Mouse (Mus musculus): ENCODE measurements around the gene Spink2.
"Not testable (repeated sequence)": the region's sequence is repeated elsewhere in the genome, so short reads cannot be mapped to it uniquely, and the experiment has no call there.

The Spink2 gene

GRCm38 (mm10) chr5:77200695-77201094, 10.6 kb downstream of the Spink2 start:
- intact Hi-C loops (cut with DNase I): no loop called here

- intact Hi-C loops (cut with DNase I): no loop called here
Observed at GRCm38 (mm10) chr5:77193951-77194350, 17.3 kb downstream of the Spink2 start.

DNA sequence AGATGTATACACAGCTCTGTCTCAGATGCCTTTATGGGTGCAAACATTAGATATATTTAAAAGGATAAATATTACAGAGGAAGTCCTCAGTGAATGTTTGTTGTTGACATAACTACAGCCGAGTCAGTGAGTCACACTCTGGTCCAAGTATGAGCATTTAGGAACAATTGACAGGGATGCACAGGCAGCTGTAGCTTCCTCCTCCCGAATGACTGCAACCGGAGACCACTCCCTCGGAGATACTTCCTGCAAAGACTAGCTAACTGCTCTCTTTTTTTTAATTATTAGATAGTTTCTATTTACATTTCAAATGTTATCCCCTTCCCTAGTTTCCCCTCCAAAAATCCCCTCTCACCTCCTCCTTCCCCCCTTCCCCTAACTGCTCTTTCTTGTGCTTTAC, 18.0 kb downstream of the Spink2 start:
- intact Hi-C loops (cut with DNase I): no loop called here

- intact Hi-C loops (cut with DNase I): no loop called here
Observed at GRCm38 (mm10) chr5:77191631-77192030, 19.6 kb downstream of the Spink2 start.

DNA sequence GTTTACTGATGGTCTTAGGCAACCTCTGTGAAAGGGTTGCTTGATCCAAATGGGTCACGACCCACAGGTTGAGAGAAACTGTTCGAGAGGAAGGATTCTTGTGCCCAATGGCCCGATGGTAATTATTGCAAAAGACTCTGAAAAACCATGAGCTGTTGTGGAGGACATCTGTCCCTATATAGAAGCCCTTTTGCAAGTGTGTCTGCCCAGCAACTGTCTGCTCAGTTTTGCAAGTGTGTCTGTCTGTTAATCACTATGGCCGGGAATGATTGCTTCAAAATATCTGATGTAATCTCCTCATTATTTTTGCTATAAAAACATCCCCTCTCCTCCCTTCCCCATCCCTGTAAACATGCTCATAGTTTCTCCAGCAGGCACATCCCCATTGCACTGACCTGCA, 20.2 kb downstream of the Spink2 start:
- intact Hi-C loops (cut with DNase I): no loop called here

GRCm38 (mm10) chr5:77188738-77189137, 22.5 kb downstream of the Spink2 start:
- intact Hi-C loops (cut with DNase I): no loop called here

- intact Hi-C loops (cut with DNase I): no loop called here
Observed at GRCm38 (mm10) chr5:77185351-77185750, 25.9 kb downstream of the Spink2 start.

GRCm38 (mm10) chr5:77183876-77184275, 27.4 kb downstream of the Spink2 start:
- intact Hi-C loops (cut with DNase I): not testable (repeated sequence)

GRCm38 (mm10) chr5:77183338-77183737, 27.9 kb downstream of the Spink2 start:
- intact Hi-C loops (cut with DNase I): no loop called here

GRCm38 (mm10) chr5:77181508-77181907, 29.8 kb downstream of the Spink2 start:
- intact Hi-C loops (cut with DNase I): no loop called here

- intact Hi-C loops (cut with DNase I): no loop called here
Observed at GRCm38 (mm10) chr5:77178976-77179375, 32.3 kb downstream of the Spink2 start.

- intact Hi-C loops (cut with DNase I): no loop called here
Observed at GRCm38 (mm10) chr5:77178008-77178407, 33.3 kb downstream of the Spink2 start.

GRCm38 (mm10) chr5:77174779-77175178, 36.5 kb downstream of the Spink2 start:
- intact Hi-C loops (cut with DNase I): no loop called here

- intact Hi-C loops (cut with DNase I): loop anchor here (2.0 kb wide), 2 partner anchors 82 to 142 kb away; no protein-coding TSS in a partner anchor
Observed at GRCm38 (mm10) chr5:77170593-77170992, 40.7 kb downstream of the Spink2 start.

DNA sequence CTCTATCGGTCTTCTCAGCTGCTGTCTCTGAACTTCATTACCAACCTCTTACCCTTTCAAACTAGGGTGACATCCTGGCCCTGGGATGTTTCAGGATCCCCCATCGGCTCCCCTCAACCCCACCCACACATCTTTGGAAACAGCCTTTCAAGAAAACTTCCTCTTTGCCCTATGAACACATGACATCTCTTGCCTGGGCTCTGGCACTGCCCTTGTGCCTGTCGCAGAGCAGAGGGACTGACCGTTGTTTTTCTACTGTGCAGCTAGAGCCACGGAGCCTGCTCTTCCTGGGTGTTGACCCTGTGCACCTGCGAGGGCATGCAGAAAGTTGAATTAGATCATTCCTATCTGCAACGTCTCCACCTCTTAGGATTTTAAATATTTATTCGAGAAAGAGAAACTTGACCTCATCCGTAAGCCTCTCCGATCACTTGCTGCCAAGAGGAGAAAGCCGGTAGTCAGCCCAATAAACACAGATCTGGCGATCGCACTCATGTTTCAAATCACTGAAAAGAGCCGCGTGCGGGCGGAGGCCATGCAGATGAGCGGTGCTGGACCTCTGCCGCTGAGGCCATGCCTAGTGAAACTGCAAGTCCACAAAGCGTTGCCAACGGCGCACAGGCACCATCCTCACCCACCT, 43.8 kb downstream of the Spink2 start:
- intact Hi-C loops (cut with DNase I): no loop called here

GRCm38 (mm10) chr5:77165703-77166625, 45.3 kb downstream of the Spink2 start:
- intact Hi-C loops (cut with DNase I): no loop called here

- intact Hi-C loops (cut with DNase I): no loop called here
Observed at GRCm38 (mm10) chr5:77163597-77163996, 47.7 kb downstream of the Spink2 start.

DNA sequence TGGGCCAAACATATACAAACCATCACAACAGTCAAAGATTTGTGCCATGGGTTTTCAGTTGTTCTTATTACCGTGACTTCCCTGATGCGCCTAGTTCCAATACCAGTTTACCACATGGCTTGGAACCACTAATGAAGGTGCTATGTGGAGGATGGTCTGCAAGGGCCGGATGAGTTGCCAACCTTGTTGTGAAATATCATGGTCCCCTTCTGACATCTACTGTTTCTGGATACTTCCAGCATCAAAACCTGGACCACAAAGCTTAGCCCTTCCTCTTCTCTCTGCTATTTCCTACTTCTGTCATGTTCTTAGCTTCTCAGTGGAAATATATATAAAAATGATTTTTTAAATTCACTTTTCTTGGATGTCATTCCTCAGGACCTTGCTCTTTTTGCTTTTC, 48.7 kb downstream of the Spink2 start:
- intact Hi-C loops (cut with DNase I): no loop called here

GRCm38 (mm10) chr5:77157777-77158540, 53.3 kb downstream of the Spink2 start:
- intact Hi-C loops (cut with DNase I): no loop called here

DNA sequence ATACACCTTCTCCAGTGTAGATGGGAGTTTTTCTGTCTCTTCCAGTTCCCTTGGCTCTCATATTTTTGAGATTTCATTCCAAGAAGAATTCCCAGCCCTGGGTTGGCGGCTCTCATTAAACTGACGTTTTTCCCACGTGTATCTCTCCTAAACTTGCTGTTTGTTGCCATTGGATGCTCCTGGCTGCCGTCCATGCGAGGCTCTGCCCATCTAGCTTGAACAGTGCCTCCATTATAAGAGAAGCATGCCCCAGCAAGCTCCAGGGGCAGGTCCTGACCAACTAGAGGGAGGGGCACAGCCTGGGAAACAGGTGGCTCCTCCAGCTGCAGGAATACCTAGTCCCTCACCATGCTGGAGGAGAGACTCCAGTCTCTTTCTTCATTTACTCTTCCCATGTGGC, 54.3 kb downstream of the Spink2 start:
- intact Hi-C loops (cut with DNase I): no loop called here

DNA sequence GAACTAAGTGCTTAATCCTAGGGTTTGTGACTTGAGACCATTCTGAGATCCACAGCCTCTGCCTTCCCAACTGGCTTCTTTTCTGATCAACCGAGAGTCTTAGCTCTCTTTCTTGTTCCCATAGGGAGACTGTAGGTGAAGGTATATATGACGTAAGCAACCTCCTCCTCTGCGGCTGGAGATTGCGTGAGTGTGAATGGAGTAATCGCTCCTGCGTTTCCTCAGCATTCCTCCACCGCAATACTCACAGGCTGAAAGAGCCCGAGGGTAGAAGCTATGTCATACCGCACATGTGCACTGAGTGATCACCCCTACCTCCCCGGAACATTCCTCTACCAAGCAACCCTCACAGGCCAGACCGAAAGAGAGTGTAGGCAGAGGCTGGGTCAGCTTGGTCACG, 55.7 kb downstream of the Spink2 start:
- intact Hi-C loops (cut with DNase I): no loop called here
